Mouse (Mus musculus) heart, postnatal 25 days (tissue): Measurements from ENCODE around the gene Pth. TPM values are rescaled to one million over a fixed set of nuclear protein-coding genes. Genes with fewer than 3 reads are reported as not detected.

Experiments
- DNase-seq: peaks from one replicate; pipeline ENCODE4 v3.0.0; 2022; ENCODE audit warnings: low spot score
- intact Hi-C: fragments of 180-260 bp; cut with DNase I; formaldehyde crosslinking; loops from one replicate; pipeline ENCODE4 v1.15.1; 2025
- total RNA-seq, 2 experiments: library from RNA; stranded (reverse); gene quantifications; 2 replicates each; pipeline ENCODE4 v1.2.3; 2021

Gene Pth
- total RNA-seq: not detected

DNA sequence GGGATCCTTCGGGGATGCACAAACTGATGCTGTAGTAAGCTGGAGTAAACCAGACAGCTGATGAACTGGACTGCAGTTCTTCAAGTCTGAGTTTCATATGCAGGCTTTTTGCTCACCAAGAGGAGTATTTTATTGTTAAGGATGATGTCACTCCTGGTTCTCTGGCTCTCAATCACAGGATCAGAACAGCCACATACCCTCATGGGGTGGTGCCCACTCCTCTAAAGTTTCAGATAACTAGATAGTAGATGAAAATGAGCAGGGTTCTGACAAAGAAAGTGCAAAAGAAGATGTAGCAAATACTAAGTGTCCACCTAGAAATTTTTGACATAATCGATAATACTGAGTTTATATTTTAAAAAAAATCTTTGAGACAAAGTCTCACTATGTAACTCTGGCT is at the start of gene Pth:
Pth (minus strand) TSS at position 101 of the 400 bp plus-strand sequence.
- no peak for DNase-seq
- intact Hi-C loops: no loop called here

DNA sequence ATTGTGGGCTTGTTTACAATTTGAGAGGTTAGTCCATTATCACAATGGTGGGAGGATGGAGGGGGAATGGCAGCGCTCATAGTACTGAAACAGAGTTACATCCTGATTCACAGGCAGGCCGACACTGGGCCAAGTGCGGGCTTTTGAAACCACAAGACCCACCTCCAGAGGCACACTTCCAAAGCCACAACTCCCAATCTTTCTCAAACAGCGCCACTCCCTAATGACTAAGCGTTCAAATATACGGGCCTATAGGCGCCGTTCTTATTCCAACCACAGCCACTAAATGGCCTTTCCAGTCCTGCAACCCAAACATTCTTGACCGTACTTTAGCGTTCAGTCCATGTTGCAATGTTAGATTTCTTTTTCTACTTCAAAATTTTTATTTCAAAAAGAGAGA is 47.9 kb upstream of the Pth start:
- intact Hi-C loops: loop anchor here (10.0 kb wide), 2 partner anchors 62 to 158 kb away; no protein-coding TSS in a partner anchor
- no peak for DNase-seq

DNA sequence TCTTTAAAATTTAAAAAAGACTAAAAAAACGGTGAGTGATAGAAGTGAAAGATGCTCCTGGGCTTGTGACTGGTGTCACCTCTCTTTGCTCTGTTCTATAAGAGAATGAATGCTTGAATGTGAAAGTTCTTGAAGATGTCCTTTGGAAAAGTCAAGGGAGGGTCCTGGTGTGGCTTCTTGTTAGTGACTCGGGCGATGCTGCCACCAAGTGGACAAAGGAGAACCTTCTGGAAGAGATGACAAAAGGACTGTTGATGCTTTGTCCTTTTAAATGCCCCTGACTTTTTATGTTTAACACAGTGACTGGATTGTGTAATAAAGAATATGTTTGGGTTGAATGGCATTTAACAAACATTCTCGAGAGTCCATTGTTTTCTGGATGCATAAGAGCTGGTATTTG is 45.9 kb upstream of the Pth start:
- no peak for DNase-seq
- intact Hi-C loops: loop anchor here (10.0 kb wide), 2 partner anchors 59 to 161 kb away; no protein-coding TSS in a partner anchor

DNA sequence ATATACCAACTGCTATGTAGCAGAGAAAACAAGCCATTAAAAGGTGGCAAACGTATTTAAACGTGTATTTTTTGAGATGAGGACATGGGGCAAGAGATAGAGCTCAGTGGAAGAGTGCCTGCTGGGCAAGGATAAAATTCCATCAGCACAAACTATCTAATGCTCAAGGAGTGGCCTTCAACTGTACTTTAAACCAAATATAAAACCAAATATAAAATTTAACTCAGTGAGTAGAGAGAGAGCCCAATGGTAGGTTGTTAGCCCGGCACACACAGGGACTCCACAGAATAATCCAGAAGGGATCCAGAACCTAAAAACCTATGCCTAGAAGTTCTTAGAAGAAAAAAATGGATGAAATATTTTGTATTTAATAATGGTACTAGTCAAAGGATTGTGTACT is 45.1 kb upstream of the Pth start:
- DNase-seq: no peak
- intact Hi-C loops: loop anchor here (10.0 kb wide), 2 partner anchors 59 to 161 kb away; no protein-coding TSS in a partner anchor

DNA sequence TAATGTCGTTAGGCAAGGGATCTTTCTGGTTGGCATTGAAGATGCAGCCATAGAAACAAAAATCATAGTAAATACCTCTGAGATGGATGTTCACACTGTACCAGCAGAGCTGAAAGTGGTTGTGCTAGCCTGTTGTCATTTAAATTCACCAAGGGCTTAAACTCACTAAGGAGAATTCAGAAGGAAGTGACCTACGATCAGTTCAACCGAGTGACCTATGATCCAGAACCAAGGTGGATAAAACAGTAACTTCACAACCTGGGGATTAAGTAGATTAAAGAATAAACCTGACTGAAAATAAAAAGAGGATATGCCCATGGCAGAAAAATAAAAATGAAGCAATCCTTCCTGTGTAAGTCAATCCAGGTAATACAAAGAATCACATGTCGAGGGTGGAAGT is 44.5 kb upstream of the Pth start:
- intact Hi-C loops: loop anchor here (10.0 kb wide), 2 partner anchors 58 to 162 kb away; no protein-coding TSS in a partner anchor
- DNase-seq: no peak

DNA sequence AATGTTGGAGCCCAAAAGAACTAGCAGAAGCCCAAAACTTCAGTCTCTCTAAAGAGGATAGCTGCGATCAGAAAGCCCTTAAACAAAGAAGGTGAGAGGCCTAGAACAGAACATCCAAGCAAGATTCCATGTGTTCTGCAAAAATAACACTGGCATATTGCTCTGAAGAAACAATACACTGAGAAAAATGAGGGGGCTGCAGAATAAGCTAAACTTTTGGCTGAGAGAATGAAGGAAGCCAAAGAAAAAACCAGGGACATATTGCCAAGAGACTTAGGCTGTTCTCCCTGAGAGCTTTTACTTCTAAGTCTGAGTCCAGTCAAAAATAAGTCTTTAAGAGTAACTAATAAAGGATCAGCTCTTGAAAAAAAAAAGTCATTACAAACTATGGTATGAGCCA is 32.4 kb upstream of the Pth start:
- intact Hi-C loops: no loop called here
- DNase-seq: no peak

DNA sequence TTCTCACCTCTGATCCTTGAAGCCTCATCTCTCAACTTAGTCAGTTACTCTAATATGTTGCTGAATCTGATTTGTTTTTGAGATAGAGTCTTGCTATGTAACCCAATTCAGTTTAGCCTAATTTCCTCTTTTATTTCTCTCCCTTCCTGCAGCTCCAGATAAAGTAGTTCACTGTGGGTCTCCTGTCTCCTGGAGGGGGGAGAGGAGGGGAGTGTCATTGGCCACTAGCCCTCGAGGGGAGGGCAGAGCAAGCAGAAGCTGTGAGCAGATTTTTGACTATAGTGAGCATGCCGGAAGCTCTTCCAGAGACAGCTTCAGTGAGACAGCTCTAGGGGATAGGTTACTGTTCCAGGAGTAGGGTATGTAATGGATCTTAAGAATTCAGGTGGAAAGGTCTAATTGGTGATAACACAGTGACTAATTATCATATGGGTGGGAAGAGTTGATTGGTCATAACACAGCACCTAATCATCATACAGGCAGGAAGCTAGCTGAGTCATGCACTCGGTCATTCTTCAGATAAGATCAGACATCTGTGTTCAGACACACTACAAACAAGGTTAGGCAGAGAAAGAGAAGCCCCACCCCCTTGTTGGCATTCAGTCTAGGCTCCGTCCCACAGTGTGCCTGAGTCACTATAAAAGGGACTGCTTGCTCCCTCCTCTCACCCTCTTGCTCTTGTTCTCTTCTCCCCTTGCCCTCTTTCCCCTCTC is 30.9 kb upstream of the Pth start:
- intact Hi-C loops: no loop called here
- DNase-seq: no peak

DNA sequence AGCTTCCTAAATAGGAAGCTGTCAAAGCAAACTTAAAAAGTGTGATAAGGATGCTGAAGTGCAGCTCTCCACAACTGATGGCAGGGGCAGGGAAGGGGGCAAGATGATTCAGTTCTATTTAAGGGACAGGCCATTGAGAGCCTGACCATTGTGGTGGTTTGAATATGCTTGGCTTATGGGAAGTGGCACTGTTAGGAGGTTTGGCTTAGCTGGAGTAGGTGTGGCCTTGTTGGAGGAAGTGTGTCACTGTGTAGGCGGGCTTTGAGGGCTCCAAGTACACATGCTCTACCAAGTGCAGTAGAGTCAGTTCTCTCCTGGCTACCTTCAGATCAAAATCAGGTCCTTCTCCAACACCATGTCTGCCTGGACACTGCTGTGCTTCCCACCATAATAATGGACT is 28.2 kb upstream of the Pth start:
- intact Hi-C loops: no loop called here
- no peak for DNase-seq

DNA sequence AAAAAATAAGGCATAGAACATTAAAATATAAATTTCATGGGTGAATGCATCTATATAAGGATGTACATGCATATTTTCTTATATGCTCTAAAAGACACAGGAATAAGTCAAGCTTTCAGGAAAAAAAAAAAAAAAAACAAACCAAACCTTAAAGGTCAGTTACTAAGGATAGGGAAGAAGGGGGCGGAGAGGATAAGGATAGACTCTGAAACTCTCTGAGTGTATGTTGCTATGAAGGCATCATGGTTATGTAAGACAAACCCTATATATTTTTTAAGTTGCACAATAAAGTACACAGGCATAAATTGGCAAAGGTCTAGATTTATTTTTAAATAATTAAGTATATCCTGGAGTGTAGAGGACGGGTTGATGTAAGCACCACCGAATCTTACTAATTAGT is 26.9 kb upstream of the Pth start:
- intact Hi-C loops: no loop called here
- no peak for DNase-seq

DNA sequence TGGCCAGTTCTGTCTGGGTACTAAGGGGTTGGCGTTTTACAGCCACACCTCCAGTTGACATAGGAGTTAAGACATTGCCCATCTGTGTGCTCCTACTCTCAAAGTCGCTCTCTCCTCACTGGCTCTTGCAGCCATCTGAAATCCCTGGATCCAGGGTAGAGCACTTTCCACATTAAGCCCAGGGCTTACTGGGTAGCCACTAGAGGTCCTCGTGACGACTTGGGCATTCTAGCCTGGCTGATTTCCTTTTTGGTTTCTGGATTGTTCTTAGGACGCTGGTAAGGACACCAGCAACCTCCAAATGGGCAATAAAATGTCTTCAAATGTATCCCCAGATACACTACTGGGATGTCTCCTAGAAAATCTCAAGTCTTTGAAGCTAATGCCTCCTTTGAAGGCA is 20.3 kb upstream of the Pth start:
- no peak for DNase-seq
- intact Hi-C loops: no loop called here

DNA sequence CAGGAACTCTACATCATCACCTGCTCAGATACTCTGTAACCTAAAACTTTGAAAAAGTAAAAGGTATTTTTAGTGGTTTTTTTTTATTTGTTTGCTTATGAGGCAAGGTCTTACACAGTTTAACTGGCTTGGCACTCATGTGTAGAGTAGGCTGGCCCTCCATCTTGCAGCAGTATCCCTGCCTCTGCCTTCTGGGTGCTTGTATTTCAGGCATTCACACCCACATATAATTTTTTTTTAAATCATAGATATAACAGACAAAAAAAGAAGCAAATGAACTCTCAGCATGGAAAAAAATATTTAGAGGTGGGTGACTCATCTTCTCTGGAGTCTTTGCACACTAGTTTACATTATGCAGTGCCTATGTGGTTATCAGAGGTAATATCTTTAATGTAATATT is 9.7 kb upstream of the Pth start:
- intact Hi-C loops: no loop called here
- DNase-seq: no peak

DNA sequence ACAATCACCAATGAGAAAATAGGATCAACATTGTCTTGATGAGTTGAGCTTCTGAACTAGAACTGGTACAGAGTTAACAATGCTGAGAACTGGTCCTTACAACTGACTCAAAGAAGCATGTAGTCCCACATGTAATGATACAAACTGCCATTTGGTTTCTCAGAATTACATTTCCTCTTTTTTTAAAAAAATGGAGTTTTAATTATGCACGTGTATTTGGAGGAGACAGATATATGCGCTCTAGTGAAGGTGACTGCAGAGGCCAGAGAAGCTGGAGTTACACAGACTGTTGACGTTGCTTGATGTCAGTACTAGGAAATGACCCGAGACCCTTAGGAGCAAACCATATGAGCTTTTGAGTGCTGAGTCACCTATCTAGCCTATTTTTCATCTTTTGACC is 8.3 kb upstream of the Pth start:
- intact Hi-C loops: no loop called here
- DNase-seq: no peak

DNA sequence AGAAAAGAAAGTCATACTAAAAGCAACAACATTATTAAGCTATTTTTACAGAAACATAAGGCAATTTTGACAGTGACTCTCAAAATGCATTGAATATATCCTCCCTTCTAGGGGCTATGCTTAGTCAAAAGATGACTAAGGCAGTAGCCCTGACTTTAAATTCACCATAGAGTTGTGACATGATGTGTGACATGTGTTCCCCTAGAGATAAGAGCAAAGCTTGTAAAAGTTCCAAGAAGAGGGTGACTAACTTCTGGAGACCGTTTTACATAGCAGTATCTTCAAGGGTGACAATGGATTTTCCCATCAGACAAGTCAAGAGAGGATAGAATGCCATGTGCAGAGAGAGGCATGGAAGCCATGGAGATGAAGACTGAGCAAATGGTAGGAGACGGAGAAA is 3.2 kb upstream of the Pth start:
- intact Hi-C loops: no loop called here

DNA sequence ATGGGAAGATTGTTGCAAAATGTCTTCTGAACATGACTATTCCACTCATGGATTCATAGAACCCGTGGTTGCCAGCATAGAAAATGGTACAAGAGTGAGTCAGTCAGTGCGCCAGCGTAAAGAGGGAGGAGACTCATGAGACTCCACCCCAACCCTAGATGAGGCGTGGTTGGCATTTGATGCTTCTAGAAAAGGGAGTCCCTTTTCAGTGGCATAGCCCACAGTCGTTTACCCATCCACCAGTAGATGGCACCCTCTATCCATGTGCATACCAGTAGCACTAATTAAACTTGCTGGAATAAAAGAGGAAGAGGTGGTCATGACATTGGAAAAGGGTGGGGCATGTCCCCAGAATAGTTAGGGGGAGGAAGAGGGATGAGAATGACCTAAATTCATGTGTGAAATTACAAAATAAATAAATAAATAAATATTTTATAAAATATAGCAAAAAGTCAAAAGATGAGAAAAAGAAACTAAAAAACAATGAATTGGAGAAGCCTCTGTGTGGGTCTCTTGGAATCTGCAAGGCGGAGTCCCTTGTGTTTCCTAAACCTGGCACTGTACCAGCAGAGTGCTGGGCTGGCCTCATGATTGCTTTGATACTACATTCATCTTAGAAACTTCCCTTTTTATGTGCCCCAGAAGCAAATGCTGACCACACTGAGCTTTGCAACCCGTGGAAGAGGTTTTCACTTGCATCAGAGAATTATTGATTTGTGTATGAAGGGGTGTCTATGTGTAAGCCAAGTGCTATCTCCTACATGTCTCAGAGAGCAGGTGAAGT is 10.3 kb downstream of the Pth start:
- intact Hi-C loops: loop anchor here (1.0 to 10.0 kb wide), 4 partner anchors 57 to 644 kb away; partner anchors contain the start of gene Far1
- DNase-seq: peak; percentile 48

More for the DNA sequence above, 3.2 kb upstream of the Pth start:
- DNase-seq: no peak

DNA sequence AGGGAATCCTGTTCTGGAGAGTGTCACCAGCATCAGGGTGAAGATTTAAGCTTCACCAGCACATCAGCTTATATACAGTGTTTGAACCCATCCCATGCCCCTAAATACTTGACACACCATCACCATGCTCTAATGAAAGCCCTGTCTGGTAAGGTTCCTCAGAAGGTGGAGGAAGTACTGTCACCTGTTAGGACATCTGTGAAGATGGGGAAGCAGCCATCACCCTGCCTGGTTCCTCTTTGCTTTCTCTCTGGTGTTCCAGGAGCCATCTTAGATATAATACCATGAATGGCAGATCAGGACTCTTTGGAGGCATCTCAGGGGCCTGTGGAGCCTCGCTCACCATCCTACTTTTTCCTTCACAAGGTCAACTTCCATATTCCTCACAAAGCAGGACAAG is 15.7 kb downstream of the Pth start:
- DNase-seq: no peak
- intact Hi-C loops: loop anchor here (10.0 kb wide), 2 partner anchors 62 to 142 kb away; partner anchors contain the start of gene Far1

DNA sequence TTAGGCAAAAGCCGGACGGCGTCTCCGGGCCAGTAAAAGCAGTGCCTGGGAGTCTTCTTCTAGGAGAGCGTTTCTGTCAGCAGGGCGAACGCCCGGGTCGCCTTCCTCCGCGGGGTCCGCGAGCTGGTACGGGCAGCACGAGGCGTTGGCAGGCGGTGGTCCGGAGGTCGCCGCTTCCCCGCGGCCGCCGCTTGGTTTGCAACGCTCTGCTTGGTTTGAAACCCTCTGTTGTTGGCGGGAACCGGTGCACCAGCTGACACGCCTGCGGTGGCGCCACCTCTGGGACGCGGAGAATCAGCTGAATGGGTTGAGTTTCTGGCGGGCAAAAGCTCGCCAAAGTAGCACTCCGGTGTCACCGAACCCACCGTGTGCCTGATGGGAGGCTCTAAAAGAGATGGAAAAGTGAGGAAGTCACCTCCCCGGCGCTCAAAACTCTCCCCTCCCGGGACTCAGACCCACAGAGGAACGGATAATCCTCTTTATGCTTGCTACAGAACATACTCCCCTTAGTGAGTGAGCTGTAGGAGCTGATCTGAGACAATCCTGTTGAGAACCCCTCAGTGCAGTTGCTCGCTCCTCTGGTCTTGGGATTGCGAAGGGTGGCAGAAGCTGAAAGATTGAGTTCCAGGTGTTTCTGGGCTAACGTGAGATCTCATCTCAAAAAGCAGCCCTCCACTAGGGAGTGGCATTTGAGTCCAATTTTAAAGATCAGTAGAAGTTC is 18.6 kb downstream of the Pth start:
- peak; percentile 48 for DNase-seq
- intact Hi-C loops: loop anchor here (10.0 kb wide), 2 partner anchors 65 to 145 kb away; partner anchors contain the start of gene Far1

DNA sequence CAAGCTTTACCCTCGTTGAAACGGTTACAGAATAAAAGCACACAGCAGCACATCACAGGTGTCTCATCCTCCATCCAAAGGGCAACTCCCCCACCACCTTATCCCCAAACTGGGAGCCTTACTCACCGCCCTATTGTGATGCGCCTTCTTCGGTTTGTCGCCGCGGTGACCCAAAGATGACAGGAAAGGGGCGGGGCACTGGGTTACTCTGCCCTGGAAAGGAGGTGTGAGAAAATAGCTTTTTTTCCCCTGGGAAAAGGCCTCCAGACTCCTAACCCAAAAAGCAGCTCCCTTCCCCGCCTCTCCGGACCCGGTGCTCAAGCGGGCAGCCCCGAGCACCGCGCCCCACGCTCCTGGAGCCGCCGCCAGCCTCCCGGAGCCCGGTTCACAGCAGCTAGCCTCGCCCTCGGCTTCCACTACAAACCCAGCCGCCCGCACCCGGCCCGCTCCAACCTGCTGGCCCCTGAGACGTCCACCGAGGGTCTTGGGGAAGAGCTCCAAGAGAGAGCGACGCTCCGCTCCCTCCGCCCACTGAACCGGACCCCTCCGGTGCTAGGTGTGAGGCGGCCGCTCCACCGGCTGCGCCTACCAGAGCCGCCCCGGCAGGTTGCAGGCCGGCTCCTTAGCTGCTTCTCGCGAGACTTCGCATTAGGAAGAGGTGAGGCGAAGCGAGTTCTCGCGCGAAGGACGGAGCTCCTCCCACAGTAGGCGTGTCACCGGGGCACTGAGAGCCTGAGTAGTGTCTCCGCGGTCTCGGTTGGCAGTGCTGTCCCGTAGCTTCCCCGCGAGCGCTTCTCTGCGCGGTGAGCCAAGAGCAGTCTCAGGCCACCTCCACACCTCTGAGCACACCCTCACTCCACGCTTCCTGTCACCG is 19.4 kb downstream of the Pth start, which contains the start of gene Btbd10:
Btbd10 (minus strand) TSS at position 647 of the 874 bp plus-strand sequence.
- intact Hi-C loops: no loop called here
- peak; percentile 93 for DNase-seq

DNA sequence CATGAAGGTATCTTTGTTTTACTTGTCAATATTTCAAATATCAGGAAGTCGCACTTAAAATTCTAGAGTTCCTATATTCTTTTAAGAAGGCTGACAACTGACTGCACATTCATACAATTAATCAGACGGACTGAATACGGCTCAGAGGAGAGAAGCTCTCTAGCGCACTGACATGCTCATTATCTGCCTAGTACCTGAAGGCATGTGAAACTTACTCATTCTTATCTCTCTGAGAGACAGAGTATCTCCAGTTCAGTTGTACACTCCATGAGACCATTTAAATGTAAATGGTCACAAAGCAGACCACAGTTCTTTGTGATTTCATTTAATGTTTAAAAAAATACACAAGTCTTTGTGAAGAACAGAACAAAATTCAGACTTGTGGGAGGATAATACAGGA is 20.9 kb downstream of the Pth start:
- intact Hi-C loops: no loop called here
- DNase-seq: no peak

DNA sequence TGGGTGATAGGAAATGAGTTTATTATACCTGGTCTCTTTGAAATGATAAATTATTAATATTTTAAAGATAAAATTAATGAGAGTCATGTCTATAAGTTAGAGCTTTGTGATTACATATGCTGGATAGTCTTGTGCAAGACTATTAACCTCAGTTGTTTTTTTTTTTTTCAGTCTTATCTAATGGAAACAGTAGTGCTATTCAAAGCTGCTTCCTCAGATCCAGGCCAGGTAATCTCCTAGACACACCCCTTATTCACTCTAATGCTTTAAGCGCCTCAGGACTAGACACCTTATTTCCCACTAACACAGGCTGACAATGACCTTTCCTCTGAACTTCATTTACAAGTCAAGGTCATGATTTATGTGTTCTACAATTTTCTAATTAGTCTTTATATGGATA is 39.3 kb downstream of the Pth start:
- intact Hi-C loops: no loop called here
- DNase-seq: no peak
